Mouse (Mus musculus) right cerebral cortex, postnatal 25 days (tissue): ENCODE data around the gene Cwc22.

Experiments used
- DNase-seq: peaks from one replicate; pipeline ENCODE4 v3.0.0; 2022

Gene Cwc22

GRCm38 (mm10) chr2:77871146-77871545 is 75.0 kb downstream of the Cwc22 start:
- DNase-seq = no peak

- DNase-seq = no peak
These were observed 76.4 kb downstream of the Cwc22 start for GRCm38 (mm10) chr2:77869729-77870280.

DNA sequence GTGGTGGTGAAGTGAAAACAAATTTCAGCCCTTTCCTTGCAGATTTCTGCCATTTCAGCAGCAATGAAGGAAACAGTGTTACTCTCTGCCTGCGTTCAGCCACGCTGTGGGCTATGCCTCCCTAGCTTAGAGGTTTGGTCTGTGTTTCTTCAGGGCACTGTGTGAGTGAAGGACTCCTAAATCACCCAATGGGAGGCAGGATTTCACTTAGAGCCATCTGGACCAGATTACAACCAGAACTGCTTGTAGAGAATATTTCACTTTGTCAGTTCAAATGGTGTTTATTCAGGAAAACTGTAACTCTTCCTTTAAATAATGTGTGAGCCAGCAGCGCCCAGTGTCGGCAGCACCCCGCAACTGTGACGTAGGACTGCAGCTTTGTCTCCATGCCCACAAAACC is 82.2 kb downstream of the Cwc22 start:
- DNase-seq = no peak

- no peak for DNase-seq
These were observed 82.7 kb downstream of the Cwc22 start for GRCm38 (mm10) chr2:77863522-77863921.

DNA sequence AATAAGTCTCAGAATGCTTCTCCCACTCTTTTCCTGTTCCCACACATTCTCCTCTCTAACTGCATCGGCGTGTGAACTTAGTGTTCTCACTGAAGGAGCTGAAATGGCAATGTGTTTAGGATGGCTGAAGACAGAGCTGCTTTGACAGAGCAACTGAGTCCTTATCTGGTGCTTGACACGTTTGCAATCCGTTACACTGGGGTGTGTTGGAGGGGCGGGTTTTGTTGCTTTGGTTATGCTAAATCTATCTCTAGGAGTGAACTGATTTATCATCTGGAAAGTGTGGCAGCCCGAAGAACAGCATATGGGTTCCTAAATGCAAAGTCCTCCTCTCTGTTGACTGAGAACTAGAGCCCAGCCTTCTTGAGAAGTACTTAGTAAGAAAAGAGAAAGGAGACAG is 104.7 kb downstream of the Cwc22 start:
- DNase-seq = peak; percentile 52

GRCm38 (mm10) chr2:77839587-77839986 is 106.6 kb downstream of the Cwc22 start:
- DNase-seq = no peak

DNA sequence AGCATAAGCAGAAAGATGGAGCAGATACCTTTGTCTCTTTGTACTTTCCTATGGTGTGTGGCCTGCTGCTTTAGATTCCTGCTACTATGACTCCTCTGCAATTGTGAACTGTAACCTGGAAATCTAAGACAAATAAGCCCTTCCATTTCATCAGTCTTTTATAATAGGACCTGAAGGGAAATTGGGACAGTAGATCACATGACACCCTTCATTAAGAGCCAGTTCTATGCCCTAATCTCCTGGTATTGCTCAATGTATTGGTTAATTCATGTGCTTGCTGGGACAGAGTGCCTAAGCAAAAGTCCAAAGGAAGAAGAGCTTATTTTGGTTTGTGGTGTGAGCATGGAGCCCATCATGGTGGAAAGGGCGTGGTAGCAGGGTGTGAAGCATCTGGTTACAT is 107.5 kb downstream of the Cwc22 start:
- DNase-seq = no peak

GRCm38 (mm10) chr2:77835781-77836180 is 110.4 kb downstream of the Cwc22 start:
- no peak for DNase-seq
